Mouse (Mus musculus): ENCODE data around the gene Ms4a10. TPM values are rescaled to one million over a fixed set of nuclear protein-coding genes. Genes with fewer than 3 reads are reported as not detected.

Gene Ms4a10
- total and polyA plus RNA-seq, 2 experiments from 2014 or later: 0.22 TPM; not detected in 1

DNA sequence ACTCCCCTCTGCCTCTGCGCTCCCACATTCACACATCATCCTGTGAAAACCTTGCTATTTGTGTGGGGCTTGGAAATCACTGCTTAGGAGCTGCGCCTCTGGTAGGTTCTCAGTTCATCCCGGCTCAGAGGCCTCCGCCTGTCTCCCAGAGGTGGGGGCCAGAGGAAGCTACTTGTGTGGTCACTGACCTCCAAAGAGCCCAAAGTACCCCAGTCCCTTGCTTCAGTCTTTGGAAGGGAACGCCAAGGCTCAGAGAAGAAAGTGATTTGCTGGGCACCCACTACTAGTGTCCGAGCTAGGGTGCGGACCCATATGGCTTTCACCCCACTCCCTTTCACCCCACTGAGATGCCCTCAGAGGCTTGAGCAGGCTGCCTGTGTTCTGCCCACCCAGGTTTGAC, 18.7 kb upstream of the Ms4a10 start, which contains the start of gene Ms4a15:
TSS of gene Ms4a15 (minus strand) at position 101 of the 400 bp plus-strand sequence.
- Histone ChIP-seq H3K4me2 (ENCODE audit: low read depth, low read length) (no peak within 1 kb of the TSS), H3K36me3 (replicated peaks; ENCODE audit: control insufficient read depth, insufficient read depth, low read length) (no peaks in the 10 kb centered on the region), H3K9me3 (replicated peaks; ENCODE audit: control insufficient read depth, low read length) (no peaks in the 10 kb centered on the region), H3K4me3 (ENCODE audit: low read depth, low read length) (no peak within 1 kb of the TSS), H3K27me3 (ENCODE audit: control insufficient read depth, insufficient read depth, low read length) (no peaks in the 10 kb centered on the region), H3K27ac (ENCODE audit: low read depth) (no peak within 1 kb of the TSS), H3K9ac (replicated peaks; ENCODE audit: low read depth, low read length) (no peak within 1 kb of the TSS), H3K4me1 (ENCODE audit: control insufficient read depth, insufficient read depth) (no peaks in the 10 kb centered on the region)
- 82% methylated on average over 7 of the region's 7 CpGs for WGBS
- ATAC-seq (ENCODE audit: insufficient read depth, low read depth): no peak
- DNase-seq (ENCODE audit: low spot score): no peak
- TF ChIP-seq CTCF (IDR thresholded peaks at IDR 0.05; ENCODE audit: low read depth) (no peak), EP300 (IDR thresholded peaks at IDR 0.05; ENCODE audit: low read depth) (no peak)

DNA sequence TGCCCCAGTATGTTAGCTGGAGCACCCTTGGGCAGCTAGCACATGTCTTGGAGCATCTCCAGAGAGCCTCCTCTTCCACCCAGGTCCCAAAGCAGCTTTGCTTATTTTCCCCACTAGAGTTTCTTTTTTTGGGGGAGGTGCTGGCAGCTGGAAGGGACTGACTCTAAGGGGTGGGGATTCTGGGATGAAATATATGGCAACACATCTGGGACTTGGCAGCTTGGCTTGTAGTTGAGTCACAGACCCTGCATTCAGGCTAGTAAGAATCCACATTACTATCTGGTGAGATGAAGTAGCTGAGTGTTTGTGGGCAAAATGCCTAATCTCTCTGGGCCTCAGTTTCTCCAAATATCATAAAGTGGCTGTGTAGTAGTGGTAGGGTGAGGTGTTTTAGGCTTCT, 17.4 kb upstream of the Ms4a10 start:
- Histone ChIP-seq H3K36me3 (replicated peaks; ENCODE audit: control insufficient read depth, insufficient read depth, low read length) (no peaks in the 10 kb centered on the region), H3K27ac (ENCODE audit: low read depth) (no peak overlapping the region), H3K4me3 (ENCODE audit: low read depth, low read length) (no peak overlapping the region), H3K27me3 (ENCODE audit: control insufficient read depth, insufficient read depth, low read length) (no peaks in the 10 kb centered on the region), H3K9ac (replicated peaks; ENCODE audit: low read depth, low read length) (no peak overlapping the region), H3K4me2 (ENCODE audit: low read depth, low read length) (no peak overlapping the region), H3K4me1 (ENCODE audit: control insufficient read depth, insufficient read depth) (no peaks in the 10 kb centered on the region), H3K9me3 (replicated peaks; ENCODE audit: control insufficient read depth, low read length) (no peaks in the 10 kb centered on the region)
- no peak for ATAC-seq (ENCODE audit: insufficient read depth, low read depth)
- no peak for TF ChIP-seq EP300 (IDR thresholded peaks at IDR 0.05; ENCODE audit: low read depth)
- TF ChIP-seq CTCF (IDR thresholded peaks at IDR 0.05; ENCODE audit: low read depth): no peak
- DNase-seq (ENCODE audit: low spot score): no peak

DNA sequence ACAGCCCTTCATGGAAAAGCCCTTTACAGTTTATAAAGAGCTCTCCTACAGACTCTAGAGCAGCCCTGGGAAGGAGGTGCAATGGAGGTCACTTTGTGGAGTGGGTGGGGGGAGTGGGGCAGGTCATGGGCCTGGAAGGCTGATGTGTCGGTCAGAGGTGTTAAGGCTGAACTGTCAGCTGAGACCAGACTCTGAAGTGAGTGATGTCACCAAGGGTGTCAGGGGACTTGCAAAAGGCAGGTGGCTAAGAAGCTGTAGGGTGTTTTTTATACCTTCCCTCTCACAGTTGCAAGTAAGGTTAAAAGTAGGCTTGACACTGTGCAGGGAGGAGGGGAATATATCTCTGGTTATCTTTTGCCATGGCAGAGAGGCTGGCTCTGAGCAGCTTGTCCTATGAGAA, 16.3 kb upstream of the Ms4a10 start:
- 13% methylated on average over 1 of the region's 1 CpGs for WGBS
- no peak overlapping the region for H3K4me2 ChIP-seq (ENCODE audit: low read depth, low read length)
- H3K27me3 ChIP-seq (ENCODE audit: control insufficient read depth, insufficient read depth, low read length): no peaks in the 10 kb centered on the region
- H3K9ac ChIP-seq (replicated peaks; ENCODE audit: low read depth, low read length): no peak overlapping the region
- H3K27ac ChIP-seq (ENCODE audit: low read depth): no peak overlapping the region
- TF ChIP-seq EP300 (IDR thresholded peaks at IDR 0.05; ENCODE audit: low read depth): no peak
- TF ChIP-seq CTCF (IDR thresholded peaks at IDR 0.05; ENCODE audit: low read depth): no peak
- ATAC-seq (ENCODE audit: insufficient read depth, low read depth) (no peak), DNase-seq (ENCODE audit: low spot score) (no peak)
- H3K36me3 ChIP-seq (replicated peaks; ENCODE audit: control insufficient read depth, insufficient read depth, low read length): no peaks in the 10 kb centered on the region
- no peaks in the 10 kb centered on the region for H3K9me3 ChIP-seq (replicated peaks; ENCODE audit: control insufficient read depth, low read length)
- no peaks in the 10 kb centered on the region for H3K4me1 ChIP-seq (ENCODE audit: control insufficient read depth, insufficient read depth)
- H3K4me3 ChIP-seq (ENCODE audit: low read depth, low read length): no peak overlapping the region

DNA sequence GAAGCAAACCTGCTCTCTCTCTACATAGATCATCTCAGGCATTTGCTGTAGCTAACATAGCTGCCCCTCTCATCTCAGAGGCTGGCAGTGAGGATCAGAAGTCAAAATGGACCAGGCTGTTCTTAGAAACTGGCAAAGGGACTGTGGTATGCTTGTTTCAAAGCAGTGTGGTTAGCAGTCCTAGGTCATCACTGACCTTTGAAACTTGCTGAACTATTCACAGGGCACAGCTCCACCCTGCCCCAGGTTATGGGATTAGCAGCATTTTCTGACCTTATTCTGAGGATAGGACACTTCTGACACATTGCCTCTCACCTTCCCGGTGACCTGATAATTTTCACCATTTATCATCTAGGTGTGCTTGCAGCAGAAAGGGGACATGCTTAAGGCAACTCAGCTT, 14.1 kb upstream of the Ms4a10 start:
- no peak overlapping the region for H3K9ac ChIP-seq (replicated peaks; ENCODE audit: low read depth, low read length)
- no peak overlapping the region for H3K27ac ChIP-seq (ENCODE audit: low read depth)
- H3K4me2 ChIP-seq (ENCODE audit: low read depth, low read length): no peak overlapping the region
- H3K4me3 ChIP-seq (ENCODE audit: low read depth, low read length): no peak overlapping the region
- H3K27me3 ChIP-seq (ENCODE audit: control insufficient read depth, insufficient read depth, low read length): no peaks in the 10 kb centered on the region
- no peak for TF ChIP-seq CTCF (IDR thresholded peaks at IDR 0.05; ENCODE audit: low read depth)
- no peak for TF ChIP-seq EP300 (IDR thresholded peaks at IDR 0.05; ENCODE audit: low read depth)
- no peak for DNase-seq (ENCODE audit: low spot score)
- H3K4me1 ChIP-seq (ENCODE audit: control insufficient read depth, insufficient read depth): no peaks in the 10 kb centered on the region
- no peaks in the 10 kb centered on the region for H3K9me3 ChIP-seq (replicated peaks; ENCODE audit: control insufficient read depth, low read length)
- no peak for ATAC-seq (ENCODE audit: insufficient read depth, low read depth)
- 69% methylated on average over 1 of the region's 1 CpGs for WGBS
- H3K36me3 ChIP-seq (replicated peaks; ENCODE audit: control insufficient read depth, insufficient read depth, low read length): no peaks in the 10 kb centered on the region

DNA sequence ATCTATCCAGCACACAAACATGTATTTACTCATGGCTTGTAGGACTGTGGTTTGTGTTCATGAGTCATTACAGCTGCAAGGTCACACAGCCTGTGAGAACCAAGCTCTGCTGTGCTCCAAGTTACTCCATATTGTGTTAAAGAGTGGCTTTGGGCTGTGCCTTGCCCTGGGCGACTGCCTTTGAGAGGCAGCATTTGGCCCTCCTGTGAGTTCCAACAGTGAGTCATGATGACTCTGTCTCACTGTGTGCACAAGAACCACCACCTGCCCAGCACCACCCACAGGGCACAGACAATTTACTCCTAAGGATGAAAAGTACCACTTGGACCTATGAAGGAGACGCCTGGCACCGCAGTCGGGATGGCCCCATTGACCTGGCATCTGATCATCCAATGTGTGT, 11.4 kb upstream of the Ms4a10 start:
- H3K27ac ChIP-seq (ENCODE audit: low read depth): no peak overlapping the region
- no peaks in the 10 kb centered on the region for H3K36me3 ChIP-seq (replicated peaks; ENCODE audit: control insufficient read depth, insufficient read depth, low read length)
- TF ChIP-seq EP300 (IDR thresholded peaks at IDR 0.05; ENCODE audit: low read depth): no peak
- no peak for TF ChIP-seq CTCF (IDR thresholded peaks at IDR 0.05; ENCODE audit: low read depth)
- H3K4me3 ChIP-seq (ENCODE audit: low read depth, low read length): no peak overlapping the region
- no peaks in the 10 kb centered on the region for H3K27me3 ChIP-seq (ENCODE audit: control insufficient read depth, insufficient read depth, low read length)
- 84% methylated on average over 4 of the region's 4 CpGs for WGBS
- no peak overlapping the region for H3K4me2 ChIP-seq (ENCODE audit: low read depth, low read length)
- no peak overlapping the region for H3K9ac ChIP-seq (replicated peaks; ENCODE audit: low read depth, low read length)
- DNase-seq (ENCODE audit: low spot score) (no peak), ATAC-seq (ENCODE audit: insufficient read depth, low read depth) (no peak)
- no peaks in the 10 kb centered on the region for H3K4me1 ChIP-seq (ENCODE audit: control insufficient read depth, insufficient read depth)
- H3K9me3 ChIP-seq (replicated peaks; ENCODE audit: control insufficient read depth, low read length): no peaks in the 10 kb centered on the region

DNA sequence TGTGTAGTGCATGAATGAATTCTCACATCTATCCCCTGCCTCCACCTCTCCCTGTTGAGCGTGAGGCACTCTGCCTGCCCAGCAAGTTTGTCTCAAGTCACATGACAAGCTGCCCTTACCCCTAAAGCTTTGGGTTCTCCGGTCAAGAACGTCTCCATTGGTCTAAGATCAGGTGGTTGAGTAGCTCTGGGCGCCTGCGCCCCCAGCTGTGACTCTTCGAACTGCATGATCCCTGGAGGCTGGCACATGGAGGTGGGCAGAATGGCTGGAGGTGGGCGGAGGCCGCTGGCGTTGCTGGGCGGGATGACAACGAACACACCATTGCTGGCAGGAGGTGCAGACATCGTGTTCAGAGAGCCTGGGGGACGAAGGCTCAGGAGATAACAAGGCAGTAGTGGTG, 10.1 kb upstream of the Ms4a10 start:
- TF ChIP-seq EP300 (IDR thresholded peaks at IDR 0.05; ENCODE audit: low read depth): no peak
- no peak for TF ChIP-seq CTCF (IDR thresholded peaks at IDR 0.05; ENCODE audit: low read depth)
- Histone ChIP-seq H3K9ac (replicated peaks; ENCODE audit: low read depth, low read length) (no peak overlapping the region), H3K9me3 (replicated peaks; ENCODE audit: control insufficient read depth, low read length) (no peaks in the 10 kb centered on the region), H3K27me3 (ENCODE audit: control insufficient read depth, insufficient read depth, low read length) (no peaks in the 10 kb centered on the region), H3K36me3 (replicated peaks; ENCODE audit: control insufficient read depth, insufficient read depth, low read length) (no peaks in the 10 kb centered on the region), H3K27ac (ENCODE audit: low read depth) (no peak overlapping the region), H3K4me1 (ENCODE audit: control insufficient read depth, insufficient read depth) (0 out of 2 replicates have a peak, but pooled peaks cover 1% of the 10 kb centered on the region), H3K4me2 (ENCODE audit: low read depth, low read length) (no peak overlapping the region), H3K4me3 (ENCODE audit: low read depth, low read length) (no peak overlapping the region)
- DNase-seq (ENCODE audit: low spot score): no peak
- 63% methylated on average over 13 of the region's 13 CpGs for WGBS
- ATAC-seq (ENCODE audit: insufficient read depth, low read depth): no peak
